Mouse (Mus musculus) thymus, adult 2 months (tissue): ENCODE data around the gene Chp1.

Experiments used
- CTCF ChIP-seq: fragments of 200-500 bp; IDR thresholded peaks from 2 replicates; pipeline ENCODE4 v1.5.1; 2012; ENCODE audit warnings: mild to moderate bottlenecking, control low read depth, low read length, moderate library complexity, borderline replicate concordance; ENCODE audit not compliant: control insufficient read depth, poor library complexity, insufficient read depth; ENCODE audit errors: extremely low read depth
- POLR2A ChIP-seq: fragments of 200-500 bp; IDR thresholded peaks from 2 replicates; pipeline ENCODE4 v1.6.1; 2012; ENCODE audit warnings: mild to moderate bottlenecking, low read length, control low read depth, moderate library complexity; ENCODE audit not compliant: control insufficient read depth, poor library complexity, insufficient read depth; ENCODE audit errors: extremely low read depth

- TF ChIP-seq CTCF (no peak; the same call in 1 of the 2 replicates), POLR2A (peak; percentile 44; the same call in 1 of the 2 replicates)
Measured at GRCm38 (mm10) chr2:119618199-119618982, 70.9 kb downstream of the Chp1 start, which contains the start of the genes Nusap1 and Oip5.
